Mouse (Mus musculus) gastrocnemius, adult 8-10 months (tissue): ENCODE measurements around the gene Lipa. TPM values are rescaled to one million over a fixed set of nuclear protein-coding genes. Genes with fewer than 3 reads are reported as not detected.

ENCODE experiments used
- DNase-seq, 2 experiments: peaks; one replicate each; pipeline ENCODE4 v3.0.0; 2022; ENCODE audit warnings: low spot score in 2 of 2
- total RNA-seq, 4 experiments: library from RNA; stranded (reverse); gene quantifications; 2 replicates each; pipeline ENCODE4 v1.2.4; 2022

Lipa gene
- total RNA-seq, 4 experiments from 2014 or later: 3.6 to 5.5 (median 4.9) TPM

DNA sequence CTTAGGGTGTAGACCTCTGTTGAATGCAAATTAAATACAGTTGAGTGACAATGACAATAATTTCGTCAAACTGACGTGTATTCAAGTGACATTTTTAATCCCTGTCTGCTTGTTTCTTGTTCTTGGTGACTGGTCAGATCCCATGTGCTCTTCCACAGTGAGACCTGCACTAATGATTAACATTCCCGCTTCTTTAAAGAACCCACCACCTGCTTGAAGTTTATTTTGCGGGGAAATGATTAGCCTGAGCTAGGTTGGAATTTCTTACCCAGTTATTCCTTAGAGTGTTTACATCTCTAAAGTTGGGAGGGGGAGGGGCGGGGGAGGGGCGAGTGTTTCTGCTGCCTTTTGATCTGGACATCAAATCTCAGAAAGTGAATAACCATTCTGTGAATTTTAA lies 59.1 kb downstream of the Lipa start:
- no peak for DNase-seq

DNA sequence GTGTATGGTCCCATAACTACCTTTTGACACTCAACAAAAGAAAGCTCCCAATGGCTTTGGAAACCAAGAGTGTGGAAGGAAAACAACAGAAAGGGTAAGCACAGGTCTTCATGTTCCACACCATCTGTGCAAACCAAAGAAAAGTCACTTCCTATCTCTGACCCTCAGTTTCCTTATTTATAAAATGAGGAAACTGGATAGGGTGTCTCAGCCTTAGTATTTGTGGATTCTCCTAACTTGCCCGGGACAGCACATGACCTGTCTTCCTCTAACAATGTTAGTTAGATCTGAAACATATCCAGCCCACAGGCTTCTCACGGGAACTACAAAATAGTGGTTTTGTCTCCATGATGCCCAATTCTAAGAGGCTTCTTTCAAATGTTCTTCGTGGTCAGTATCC lies 62.8 kb downstream of the Lipa start:
- no peak for DNase-seq

DNA sequence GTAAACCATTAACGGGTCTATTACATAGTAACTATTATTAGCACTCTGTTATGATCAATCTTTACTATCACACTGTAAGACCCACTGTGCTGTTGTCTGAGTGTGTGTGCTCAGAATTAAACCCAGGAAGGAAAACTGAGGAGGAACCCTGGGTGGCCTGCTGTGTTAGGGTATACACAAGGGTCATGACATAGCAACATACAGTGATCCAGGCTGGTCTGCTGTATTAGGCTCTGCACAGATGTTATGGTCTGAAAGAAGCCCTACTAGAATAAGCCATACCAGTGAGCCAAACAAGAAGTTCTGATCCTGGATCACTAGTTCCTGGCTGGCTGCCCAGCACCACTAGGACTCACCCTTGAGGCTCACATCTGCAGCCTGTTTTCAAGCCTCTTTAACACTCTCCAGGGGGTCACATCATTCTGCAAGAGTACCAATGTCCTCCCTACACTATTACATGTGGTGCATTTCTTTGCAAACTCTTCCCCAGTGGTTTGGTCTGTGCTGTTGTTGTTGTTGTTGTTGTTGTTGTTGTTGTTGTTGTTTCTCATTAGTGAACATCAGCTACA lies 65.7 kb downstream of the Lipa start:
- DNase-seq: no peak

DNA sequence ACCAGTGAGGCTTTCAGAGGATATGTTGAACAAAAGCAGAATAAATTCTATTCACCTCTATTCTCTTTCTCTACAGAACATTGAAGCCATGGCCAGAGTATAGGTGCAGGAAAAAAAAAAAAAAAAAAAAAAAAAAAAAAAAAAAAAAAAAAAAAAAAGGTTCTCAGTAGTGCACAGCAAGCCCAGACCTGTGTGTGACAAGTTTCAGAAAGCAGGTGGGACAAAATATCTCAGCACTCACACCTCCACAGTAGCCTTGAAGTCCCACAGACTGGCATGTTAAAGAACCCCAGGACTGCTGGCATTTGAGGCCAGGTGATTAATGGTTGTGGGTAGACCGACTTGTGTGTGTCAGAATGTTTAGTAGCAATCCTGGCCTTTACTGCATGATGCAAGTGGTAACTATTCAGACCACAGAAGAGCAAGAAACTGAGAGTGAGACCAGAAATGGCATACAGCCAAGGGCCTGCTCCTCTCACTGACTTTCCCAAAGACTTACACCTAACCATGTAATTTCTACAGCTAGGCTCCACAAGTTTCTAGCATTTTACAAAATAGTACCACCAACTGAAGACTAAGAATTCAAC lies 76.4 kb downstream of the Lipa start:
- no peak for DNase-seq

DNA sequence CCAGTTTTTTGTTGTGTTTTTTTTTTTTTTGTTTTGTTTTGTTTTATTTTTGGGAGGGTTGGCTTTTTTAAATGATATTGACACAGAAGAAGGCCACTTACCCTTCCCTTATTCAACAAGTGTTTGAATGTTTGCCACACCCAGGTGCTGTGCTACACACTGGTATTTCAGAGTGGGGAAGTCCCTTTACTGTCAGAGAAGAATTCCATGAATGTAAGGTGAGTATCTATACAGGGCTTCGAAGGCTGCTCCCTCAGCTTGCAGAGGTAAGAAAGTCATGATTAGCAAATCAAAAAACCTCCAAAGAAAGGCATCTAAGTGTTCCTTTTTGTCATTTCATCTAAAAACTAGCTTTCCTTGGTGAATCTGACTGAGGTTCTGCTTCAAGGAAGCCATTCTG lies 78.4 kb downstream of the Lipa start:
- no peak for DNase-seq

DNA sequence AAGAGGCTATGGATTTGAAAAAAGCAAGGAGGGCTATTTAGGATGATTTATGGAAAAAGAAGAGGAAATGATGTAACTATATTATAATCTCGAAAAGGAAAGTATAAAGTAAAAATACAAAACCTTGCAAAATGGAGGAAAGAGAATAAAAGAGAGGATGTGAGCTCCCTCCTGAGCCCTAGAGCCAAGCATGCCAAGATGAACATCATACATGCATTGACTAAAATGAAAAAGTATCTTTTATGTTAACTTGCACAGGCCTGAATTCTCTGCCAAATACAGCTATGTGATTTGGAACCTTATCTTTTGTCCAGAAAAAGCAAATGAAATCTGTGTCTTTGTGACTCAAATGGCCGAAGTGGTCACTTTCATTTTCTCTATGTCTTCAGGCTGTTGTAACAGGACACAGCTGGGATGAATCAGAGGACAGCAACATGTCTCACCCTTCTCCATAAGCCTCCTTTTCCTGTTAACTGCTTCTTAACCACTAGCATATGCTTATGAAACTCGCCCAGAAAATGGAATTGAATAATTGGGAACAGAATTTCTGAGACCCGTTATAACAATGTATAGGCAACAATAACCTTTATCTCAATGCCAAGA lies 81.8 kb downstream of the Lipa start:
- DNase-seq: no peak

DNA sequence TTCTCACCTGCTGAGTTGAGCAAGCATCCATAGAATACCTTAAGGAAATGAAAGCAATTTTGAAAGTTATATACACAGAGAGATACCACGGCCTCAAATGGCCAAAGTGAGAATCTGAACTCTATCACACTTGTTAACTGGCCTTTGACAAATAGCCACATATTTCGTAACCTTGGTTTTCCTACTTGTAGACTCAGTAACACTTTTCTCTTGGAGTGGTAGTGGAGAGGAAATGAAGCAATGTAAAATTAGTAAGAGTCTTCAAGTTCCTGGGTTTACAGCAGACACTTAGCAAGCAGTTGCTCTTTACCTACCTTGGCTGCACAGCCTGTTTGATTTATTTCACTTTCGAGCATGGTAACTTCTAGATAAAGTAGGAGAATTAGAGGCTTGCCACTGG lies 82.5 kb downstream of the Lipa start:
- no peak for DNase-seq

Other genes starting within 250 kb of the Lipa start
- gene Fas, start 236.8 kb downstream of the Lipa start, total RNA-seq: 1 to 10 TPM; 1.7 to 5.1 (median 4.2) TPM
- not detected for gene Ch25h, start 52.3 kb downstream of the Lipa start, total RNA-seq
- 1 to 10 TPM in 1 of 4 experiments, under 1 TPM in 3; 0.46 to 1.3 (median 0.79) TPM for gene Ifit2, start 23.2 kb upstream of the Lipa start, total RNA-seq
- gene Ifit3, start 56.1 kb upstream of the Lipa start, total RNA-seq: 1 to 10 TPM in 1 of 4 experiments, under 1 TPM in 2, not detected in 1; 0.48 to 1.7 (median 0.79) TPM
- not detected for gene Ifit1bl1, start 74.5 kb upstream of the Lipa start, total RNA-seq
- gene Ifit3b, start 80.5 kb upstream of the Lipa start, total RNA-seq: 1 to 10 TPM in 3 of 4 experiments, under 1 TPM in 1; 0.64 to 2.1 (median 1.2) TPM
- gene Ifit1bl2, start 113.3 kb upstream of the Lipa start, total RNA-seq: not detected
- under 1 TPM; 0.21 to 0.76 (median 0.27) TPM for gene Ifit1, start 113.4 kb upstream of the Lipa start, total RNA-seq
- gene Slc16a12, start 219.8 kb upstream of the Lipa start, total RNA-seq: 1 to 10 TPM in 1 of 4 experiments, under 1 TPM in 3; 0.34 to 1.8 (median 0.44) TPM